Mouse (Mus musculus) right cerebral cortex, postnatal 4 days (tissue): ENCODE data around the gene Mug2.
"Not testable (repeated sequence)": the region's sequence is repeated elsewhere in the genome, so short reads cannot be mapped to it uniquely, and the experiment has no call there.

ENCODE experiments used
- DNase-seq: peaks from one replicate; pipeline ENCODE4 v3.0.0-alpha.2; 2022

Mug2 gene

GRCm38 (mm10) chr6:122006461-122006860 lies at the start of gene Mug2:
Gene Mug2 (plus strand): TSS chr6:122006761.
- not testable (repeated sequence) for DNase-seq

- not testable (repeated sequence) for DNase-seq
These were observed 48.7 kb upstream of the Mug2 start for GRCm38 (mm10) chr6:121957803-121958349.

- no peak for DNase-seq
These were observed 30.9 kb upstream of the Mug2 start for GRCm38 (mm10) chr6:121975701-121976100.

- no peak for DNase-seq
These were observed 94.3 kb downstream of the Mug2 start for GRCm38 (mm10) chr6:122100904-122101303.

GRCm38 (mm10) chr6:122101671-122102070 lies 95.1 kb downstream of the Mug2 start:
- no peak for DNase-seq

GRCm38 (mm10) chr6:122116963-122117362 lies 110.4 kb downstream of the Mug2 start:
- DNase-seq, result no peak

- no peak for DNase-seq
These were observed 123.0 kb downstream of the Mug2 start for GRCm38 (mm10) chr6:122129521-122129920.
